Mouse (Mus musculus) ES-Bruce4 (cell line): Measurements from ENCODE around the gene Hspb3.

ENCODE experiments used
- CTCF ChIP-seq: IDR thresholded peaks from one replicate; pipeline ENCODE4 v1.8.1; 2011; ENCODE audit warnings: low read depth, low read length
- EP300 ChIP-seq: IDR thresholded peaks from 2 replicates; pipeline ENCODE4 v1.6.1; 2011; ENCODE audit warnings: low read depth, low read length; ENCODE audit not compliant: insufficient read depth
- POLR2A ChIP-seq: IDR thresholded peaks from one replicate; pipeline ENCODE4 v1.8.1; 2011; ENCODE audit warnings: low read length; ENCODE audit not compliant: insufficient read depth

DNA sequence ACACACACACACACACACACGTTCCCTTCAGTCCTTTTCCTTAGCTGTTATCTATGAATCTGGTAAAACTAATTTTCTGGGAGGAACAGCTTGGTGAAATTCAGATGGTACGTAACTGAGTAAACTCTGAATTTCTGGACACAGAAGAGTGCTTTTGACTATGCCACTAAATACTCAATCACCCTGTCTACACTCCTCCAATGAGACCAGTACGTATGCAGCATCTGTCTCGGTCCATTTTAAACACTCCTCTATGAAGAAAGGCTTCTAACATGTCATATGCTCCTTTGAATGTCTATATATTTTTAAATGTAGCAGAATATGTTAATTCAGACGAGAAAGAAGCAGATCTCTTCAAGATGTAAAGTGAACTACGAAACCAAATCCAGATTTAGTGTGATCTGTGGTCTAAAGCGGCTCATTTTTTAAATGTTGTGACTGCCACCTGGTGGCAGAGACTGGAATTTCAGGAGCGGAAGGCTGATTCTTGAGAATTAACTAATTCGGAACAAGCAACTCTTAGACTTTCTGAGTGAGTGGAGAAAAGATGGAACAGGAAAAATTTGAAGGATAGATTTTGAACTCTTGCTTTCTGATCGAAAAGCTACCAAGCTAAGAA is 6.1 kb upstream of the Hspb3 start:
- TF ChIP-seq POLR2A (no peak), CTCF (no peak), EP300 (no peak)
